Mouse (Mus musculus) ES-E14 (cell line): ENCODE results near the gene Jund.

ENCODE experiments used
- HCFC1 ChIP-seq: IDR thresholded peaks from 2 replicates; pipeline ENCODE4 v1.6.1; 2012; ENCODE audit warnings: low read length, inconsistent platforms, borderline replicate concordance; ENCODE audit not compliant: insufficient read depth
- MAFK ChIP-seq: IDR thresholded peaks from 2 replicates; pipeline ENCODE4 v1.6.1; 2014; ENCODE audit warnings: mild to moderate bottlenecking, low read depth, low read length, inconsistent platforms; ENCODE audit not compliant: insufficient read depth
- ZC3H11A ChIP-seq: IDR thresholded peaks from 2 replicates; pipeline ENCODE4 v1.6.1; 2012; ENCODE audit warnings: low read depth, mild to moderate bottlenecking, inconsistent platforms, low read length, borderline replicate concordance

DNA sequence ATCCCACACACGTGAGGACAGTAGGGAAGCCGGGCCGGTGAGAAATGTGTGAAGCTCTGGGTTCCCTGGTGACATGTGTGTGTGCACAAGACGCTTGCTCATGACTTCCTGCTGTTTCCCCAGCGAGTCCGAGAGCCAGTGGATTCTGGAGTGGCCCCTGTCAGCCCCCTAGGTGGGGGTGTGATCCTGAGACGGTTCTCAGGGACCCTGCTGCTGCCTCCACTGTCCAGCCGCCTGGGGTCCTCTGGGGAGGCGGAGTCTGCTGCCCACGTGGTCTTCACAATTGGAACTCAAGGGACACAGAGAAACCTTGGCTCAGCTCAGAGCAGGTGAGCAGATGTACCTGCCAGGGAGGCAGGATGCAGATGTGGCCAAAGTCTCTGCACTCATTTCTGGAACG is 28.0 kb downstream of the Jund start:
- TF ChIP-seq ZC3H11A (no peak), MAFK (no peak), HCFC1 (no peak)
